Mouse (Mus musculus): ENCODE results near the gene C130032M10Rik. TPM values are rescaled to one million over a fixed set of nuclear protein-coding genes. Genes with fewer than 3 reads are reported as not detected.
A peak's percentile ranks its signal among the peaks of the same experiment; 100 is the strongest.

The C130032M10Rik gene
- polyA plus RNA-seq, 1 experiment from 2014 or later: not detected

GRCm38 (mm10) chr9:114525073-114525633 lies 9.7 kb downstream of the C130032M10Rik start:
- no peaks in the 10 kb centered on the region for H3K27me3 ChIP-seq (ENCODE audit: control insufficient read depth, insufficient read depth, low read length)
- no peak overlapping the region for H3K27ac ChIP-seq (replicated peaks; ENCODE audit: low read depth, low read length)
- DNase-seq (no peak), ATAC-seq (ENCODE audit: low FRiP score, low TSS enrichment) (no peak)
- H3K36me3 ChIP-seq (ENCODE audit: control insufficient read depth, insufficient read depth, low read length): no peaks in the 10 kb centered on the region
- H3K9me3 ChIP-seq (ENCODE audit: control insufficient read depth, low read length): no peaks in the 10 kb centered on the region
- no peak overlapping the region for H3K4me2 ChIP-seq (ENCODE audit: low read length)
- peaks cover 14% of the 10 kb centered on the region for H3K4me1 ChIP-seq (ENCODE audit: control insufficient read depth, insufficient read depth, low read length)
- H3K9ac ChIP-seq (replicated peaks; ENCODE audit: low read length): no peak overlapping the region
- 96% methylated on average over 13 of the region's 15 CpGs for WGBS
- no peak overlapping the region for H3K4me3 ChIP-seq (replicated peaks; ENCODE audit: low read depth, low read length)

- H3K4me1 ChIP-seq (ENCODE audit: control insufficient read depth, insufficient read depth, low read length): peaks cover 14% of the 10 kb centered on the region
- H3K27ac ChIP-seq (replicated peaks; ENCODE audit: low read depth, low read length): no peak overlapping the region
- DNase-seq: no peak
- ATAC-seq (ENCODE audit: low FRiP score, low TSS enrichment): no peak
- 5% methylated on average over 8 of the region's 8 CpGs for WGBS
- H3K27me3 ChIP-seq (ENCODE audit: control insufficient read depth, insufficient read depth, low read length): no peaks in the 10 kb centered on the region
- no peak overlapping the region for H3K4me2 ChIP-seq (ENCODE audit: low read length)
- H3K9me3 ChIP-seq (ENCODE audit: control insufficient read depth, low read length): no peaks in the 10 kb centered on the region
- no peak overlapping the region for H3K9ac ChIP-seq (replicated peaks; ENCODE audit: low read length)
- H3K4me3 ChIP-seq (replicated peaks; ENCODE audit: low read depth, low read length): no peak overlapping the region
- H3K36me3 ChIP-seq (ENCODE audit: control insufficient read depth, insufficient read depth, low read length): no peaks in the 10 kb centered on the region
Observed at GRCm38 (mm10) chr9:114525891-114526290, 10.4 kb downstream of the C130032M10Rik start.

GRCm38 (mm10) chr9:114526581-114526980 lies 11.1 kb downstream of the C130032M10Rik start:
- no peaks in the 10 kb centered on the region for H3K9me3 ChIP-seq (ENCODE audit: control insufficient read depth, low read length)
- H3K4me3 ChIP-seq (replicated peaks; ENCODE audit: low read depth, low read length): no peak overlapping the region
- peaks cover 14% of the 10 kb centered on the region for H3K4me1 ChIP-seq (ENCODE audit: control insufficient read depth, insufficient read depth, low read length)
- no peaks in the 10 kb centered on the region for H3K36me3 ChIP-seq (ENCODE audit: control insufficient read depth, insufficient read depth, low read length)
- DNase-seq (no peak), ATAC-seq (ENCODE audit: low FRiP score, low TSS enrichment) (no peak)
- 6% methylated on average over 8 of the region's 8 CpGs for WGBS
- no peak overlapping the region for H3K27ac ChIP-seq (replicated peaks; ENCODE audit: low read depth, low read length)
- H3K27me3 ChIP-seq (ENCODE audit: control insufficient read depth, insufficient read depth, low read length): no peaks in the 10 kb centered on the region
- no peak overlapping the region for H3K9ac ChIP-seq (replicated peaks; ENCODE audit: low read length)
- 0 out of 2 replicates have a peak overlapping the region, but pooled peaks have one; percentile 15 for H3K4me2 ChIP-seq (ENCODE audit: low read length)

GRCm38 (mm10) chr9:114527085-114527484 lies 11.6 kb downstream of the C130032M10Rik start:
- H3K9me3 ChIP-seq (ENCODE audit: control insufficient read depth, low read length): no peaks in the 10 kb centered on the region
- H3K27ac ChIP-seq (replicated peaks; ENCODE audit: low read depth, low read length): no peak overlapping the region
- ATAC-seq (ENCODE audit: low FRiP score, low TSS enrichment) (no peak), DNase-seq (peak; percentile 62)
- peaks cover 14% of the 10 kb centered on the region for H3K4me1 ChIP-seq (ENCODE audit: control insufficient read depth, insufficient read depth, low read length)
- 3% methylated on average over 16 of the region's 16 CpGs for WGBS
- no peak overlapping the region for H3K9ac ChIP-seq (replicated peaks; ENCODE audit: low read length)
- peak overlapping the region; percentile 26 for H3K4me2 ChIP-seq (ENCODE audit: low read length)
- no peak overlapping the region for H3K4me3 ChIP-seq (replicated peaks; ENCODE audit: low read depth, low read length)
- no peaks in the 10 kb centered on the region for H3K36me3 ChIP-seq (ENCODE audit: control insufficient read depth, insufficient read depth, low read length)
- H3K27me3 ChIP-seq (ENCODE audit: control insufficient read depth, insufficient read depth, low read length): no peaks in the 10 kb centered on the region

GRCm38 (mm10) chr9:114527992-114528679 lies 12.6 kb downstream of the C130032M10Rik start:
- ATAC-seq (ENCODE audit: low FRiP score, low TSS enrichment) (no peak), DNase-seq (no peak)
- WGBS: 12% methylated on average over 17 of the region's 17 CpGs
- H3K4me2 ChIP-seq (ENCODE audit: low read length): no peak overlapping the region
- H3K4me1 ChIP-seq (ENCODE audit: control insufficient read depth, insufficient read depth, low read length): peaks cover 14% of the 10 kb centered on the region
- H3K4me3 ChIP-seq (replicated peaks; ENCODE audit: low read depth, low read length): no peak overlapping the region
- no peaks in the 10 kb centered on the region for H3K27me3 ChIP-seq (ENCODE audit: control insufficient read depth, insufficient read depth, low read length)
- H3K36me3 ChIP-seq (ENCODE audit: control insufficient read depth, insufficient read depth, low read length): no peaks in the 10 kb centered on the region
- no peak overlapping the region for H3K9ac ChIP-seq (replicated peaks; ENCODE audit: low read length)
- no peak overlapping the region for H3K27ac ChIP-seq (replicated peaks; ENCODE audit: low read depth, low read length)
- no peaks in the 10 kb centered on the region for H3K9me3 ChIP-seq (ENCODE audit: control insufficient read depth, low read length)

GRCm38 (mm10) chr9:114528680-114529048 lies 13.2 kb downstream of the C130032M10Rik start:
- peaks cover 14% of the 10 kb centered on the region for H3K4me1 ChIP-seq (ENCODE audit: control insufficient read depth, insufficient read depth, low read length)
- no peak overlapping the region for H3K4me3 ChIP-seq (replicated peaks; ENCODE audit: low read depth, low read length)
- H3K9me3 ChIP-seq (ENCODE audit: control insufficient read depth, low read length): no peaks in the 10 kb centered on the region
- no peaks in the 10 kb centered on the region for H3K27me3 ChIP-seq (ENCODE audit: control insufficient read depth, insufficient read depth, low read length)
- no peak overlapping the region for H3K4me2 ChIP-seq (ENCODE audit: low read length)
- DNase-seq (no peak), ATAC-seq (ENCODE audit: low FRiP score, low TSS enrichment) (no peak)
- H3K9ac ChIP-seq (replicated peaks; ENCODE audit: low read length): no peak overlapping the region
- WGBS: 50% methylated on average over 9 of the region's 9 CpGs
- no peaks in the 10 kb centered on the region for H3K36me3 ChIP-seq (ENCODE audit: control insufficient read depth, insufficient read depth, low read length)
- H3K27ac ChIP-seq (replicated peaks; ENCODE audit: low read depth, low read length): no peak overlapping the region

- Histone ChIP-seq H3K4me1 (ENCODE audit: control insufficient read depth, insufficient read depth, low read length) (peaks cover 8% of the 10 kb centered on the region), H3K9me3 (ENCODE audit: control insufficient read depth, low read length) (no peaks in the 10 kb centered on the region), H3K36me3 (ENCODE audit: control insufficient read depth, insufficient read depth, low read length) (no peaks in the 10 kb centered on the region), H3K4me2 (ENCODE audit: low read length) (no peak overlapping the region), H3K4me3 (replicated peaks; ENCODE audit: low read depth, low read length) (no peak overlapping the region), H3K9ac (replicated peaks; ENCODE audit: low read length) (no peak overlapping the region), H3K27ac (replicated peaks; ENCODE audit: low read depth, low read length) (no peak overlapping the region), H3K27me3 (ENCODE audit: control insufficient read depth, insufficient read depth, low read length) (no peaks in the 10 kb centered on the region)
- WGBS: 34% methylated on average over 11 of the region's 11 CpGs
- ATAC-seq (ENCODE audit: low FRiP score, low TSS enrichment) (no peak), DNase-seq (no peak)
Observed at GRCm38 (mm10) chr9:114531276-114531675, 15.8 kb downstream of the C130032M10Rik start.

GRCm38 (mm10) chr9:114533848-114534247 lies 18.4 kb downstream of the C130032M10Rik start:
- WGBS: 70% methylated on average over 4 of the region's 4 CpGs
- DNase-seq (no peak), ATAC-seq (ENCODE audit: low FRiP score, low TSS enrichment) (no peak)
- H3K4me1 ChIP-seq (ENCODE audit: control insufficient read depth, insufficient read depth, low read length): no peaks in the 10 kb centered on the region
- no peaks in the 10 kb centered on the region for H3K9me3 ChIP-seq (ENCODE audit: control insufficient read depth, low read length)
- H3K36me3 ChIP-seq (ENCODE audit: control insufficient read depth, insufficient read depth, low read length): no peaks in the 10 kb centered on the region
- H3K27ac ChIP-seq (replicated peaks; ENCODE audit: low read depth, low read length): no peak overlapping the region
- no peaks in the 10 kb centered on the region for H3K27me3 ChIP-seq (ENCODE audit: control insufficient read depth, insufficient read depth, low read length)
- H3K9ac ChIP-seq (replicated peaks; ENCODE audit: low read length): no peak overlapping the region
- no peak overlapping the region for H3K4me3 ChIP-seq (replicated peaks; ENCODE audit: low read depth, low read length)
- H3K4me2 ChIP-seq (ENCODE audit: low read length): no peak overlapping the region
